Mouse (Mus musculus): ENCODE measurements around the gene Plcd4. TPM values are rescaled to one million over a fixed set of nuclear protein-coding genes. Genes with fewer than 3 reads are reported as not detected.

Gene Plcd4
- total and polyA plus RNA-seq, 3 experiments: 0.15 to 0.77 TPM; not detected in 1

- H3K4me3 ChIP-seq (ENCODE audit: control insufficient read depth in 1 of 2, insufficient read depth in 1 of 2, low read depth in 2 of 2, low read length in 2 of 2): no peak overlapping the region
- no peaks in the 10 kb centered on the region; a peak in 1 of 4 replicates for H3K4me1 ChIP-seq (ENCODE audit: control insufficient read depth in 1 of 2, insufficient read depth in 2 of 2, low read length in 2 of 2)
- TF ChIP-seq HCFC1 (IDR thresholded peaks at IDR 0.05; ENCODE audit: low read depth, low read length) (no peak), MYC (IDR thresholded peaks at IDR 0.05; ENCODE audit: low read depth, low read length) (no peak), GATA1 (IDR thresholded peaks at IDR 0.05; ENCODE audit: low read depth, low read length) (no peak), NELFE (IDR thresholded peaks at IDR 0.05; ENCODE audit: low read depth, low read length) (no peak), ZC3H11A (IDR thresholded peaks at IDR 0.05; ENCODE audit: low read depth, low read length) (no peak)
- no peaks in the 10 kb centered on the region for H3K36me3 ChIP-seq (ENCODE audit: control insufficient read depth in 1 of 2, insufficient read depth in 2 of 2, low read length in 2 of 2)
- H3K27ac ChIP-seq (ENCODE audit: control insufficient read depth, low read depth, low read length): no peak overlapping the region
- H3K79me2 ChIP-seq (ENCODE audit: control insufficient read depth, insufficient read depth, low read length, poor library complexity): no peaks in the 10 kb centered on the region
- H3K27me3 ChIP-seq (ENCODE audit: control insufficient read depth in 1 of 2, insufficient read depth in 2 of 2, low read length in 2 of 2): peaks cover 0 to 1% of the 10 kb centered on the region in 2 experiments; a peak in 1 of 4 replicates
- H3K9me3 ChIP-seq (replicated peaks; ENCODE audit: insufficient read depth, low read length): no peaks in the 10 kb centered on the region
- H3K9ac ChIP-seq (ENCODE audit: control insufficient read depth, low read depth, low read length, poor library complexity, severe bottlenecking): no peak overlapping the region
- no peak for DNase-seq (ENCODE audit: low read depth, low spot score)
These were observed 4.0 kb upstream of the Plcd4 start for GRCm38 (mm10) chr1:74538650-74539049.

- no peaks in the 10 kb centered on the region; a peak in 1 of 4 replicates for H3K4me1 ChIP-seq (ENCODE audit: control insufficient read depth in 1 of 2, insufficient read depth in 2 of 2, low read length in 2 of 2)
- H3K36me3 ChIP-seq (ENCODE audit: control insufficient read depth in 1 of 2, insufficient read depth in 2 of 2, low read length in 2 of 2): no peaks in the 10 kb centered on the region
- no peak for DNase-seq (ENCODE audit: low read depth, low spot score)
- H3K27ac ChIP-seq (ENCODE audit: control insufficient read depth, low read depth, low read length): no peak within 1 kb of the TSS
- no peaks in the 10 kb centered on the region for H3K9me3 ChIP-seq (replicated peaks; ENCODE audit: insufficient read depth, low read length)
- TF ChIP-seq ZMIZ1 (IDR thresholded peaks at IDR 0.05; ENCODE audit: low read depth, low read length): no peak
- H3K79me2 ChIP-seq (ENCODE audit: control insufficient read depth, insufficient read depth, low read length, poor library complexity): no peaks in the 10 kb centered on the region
- no peak within 1 kb of the TSS for H3K4me3 ChIP-seq (ENCODE audit: control insufficient read depth in 1 of 2, insufficient read depth in 1 of 2, low read depth in 2 of 2, low read length in 2 of 2)
- H3K9ac ChIP-seq (ENCODE audit: control insufficient read depth, low read depth, low read length, poor library complexity, severe bottlenecking): no peak within 1 kb of the TSS
- H3K27me3 ChIP-seq (ENCODE audit: control insufficient read depth in 1 of 2, insufficient read depth in 2 of 2, low read length in 2 of 2): peaks cover 0 to 4% of the 10 kb centered on the region in 2 experiments; a peak in 2 of 4 replicates
These were observed 1.5 kb downstream of the Plcd4 start, which contains the start of gene Usp37 for GRCm38 (mm10) chr1:74544184-74544583. Gene Usp37, minus strand, starts transcription at chr1:74544284.

GRCm38 (mm10) chr1:74559061-74559460, 16.4 kb downstream of the Plcd4 start:
- Histone ChIP-seq H3K79me2 (ENCODE audit: control insufficient read depth, insufficient read depth, low read length, poor library complexity) (no peaks in the 10 kb centered on the region), H3K4me3 (ENCODE audit: control insufficient read depth in 1 of 2, insufficient read depth in 1 of 2, low read depth in 2 of 2, low read length in 2 of 2) (no peak overlapping the region), H3K27ac (ENCODE audit: control insufficient read depth, low read depth, low read length) (no peak overlapping the region), H3K36me3 (ENCODE audit: control insufficient read depth in 1 of 2, insufficient read depth in 2 of 2, low read length in 2 of 2) (no peaks in the 10 kb centered on the region), H3K9ac (ENCODE audit: control insufficient read depth, low read depth, low read length, poor library complexity, severe bottlenecking) (no peak overlapping the region), H3K9me3 (replicated peaks; ENCODE audit: insufficient read depth, low read length) (no peaks in the 10 kb centered on the region), H3K4me1 (ENCODE audit: control insufficient read depth in 1 of 2, insufficient read depth in 2 of 2, low read length in 2 of 2) (peaks cover 0 to 4% of the 10 kb centered on the region in 2 experiments; a peak in 2 of 4 replicates), H3K27me3 (ENCODE audit: control insufficient read depth in 1 of 2, insufficient read depth in 2 of 2, low read length in 2 of 2) (no peaks in the 10 kb centered on the region)
- no peak for DNase-seq (ENCODE audit: low read depth, low spot score)
- TF ChIP-seq MYC (IDR thresholded peaks at IDR 0.05; ENCODE audit: low read depth, low read length): no peak
- TF ChIP-seq E2F4 (IDR thresholded peaks at IDR 0.05; ENCODE audit: borderline replicate concordance, low read depth, low read length): no peak
- TF ChIP-seq TCF12 (IDR thresholded peaks at IDR 0.05; ENCODE audit: low read depth, low read length): no peak

GRCm38 (mm10) chr1:74565834-74566233, 23.1 kb downstream of the Plcd4 start:
- H3K79me2 ChIP-seq (ENCODE audit: control insufficient read depth, insufficient read depth, low read length, poor library complexity): no peaks in the 10 kb centered on the region
- no peaks in the 10 kb centered on the region for H3K9me3 ChIP-seq (replicated peaks; ENCODE audit: insufficient read depth, low read length)
- TF ChIP-seq MYB (IDR thresholded peaks at IDR 0.05; ENCODE audit: low read depth, low read length) (no peak), MAFK (IDR thresholded peaks at IDR 0.05; ENCODE audit: borderline replicate concordance, low read depth, low read length) (no peak), POLR2AphosphoS5 (IDR thresholded peaks at IDR 0.05; ENCODE audit: borderline replicate concordance, low read depth, low read length) (no peak), SIN3A (IDR thresholded peaks at IDR 0.05; ENCODE audit: low read length) (no peak), ZNF384 (IDR thresholded peaks at IDR 0.05; ENCODE audit: low read depth, low read length) (no peak)
- no peaks in the 10 kb centered on the region for H3K27me3 ChIP-seq (ENCODE audit: control insufficient read depth in 1 of 2, insufficient read depth in 2 of 2, low read length in 2 of 2)
- no peak overlapping the region for H3K9ac ChIP-seq (ENCODE audit: control insufficient read depth, low read depth, low read length, poor library complexity, severe bottlenecking)
- no peak overlapping the region for H3K27ac ChIP-seq (ENCODE audit: control insufficient read depth, low read depth, low read length)
- no peak overlapping the region for H3K4me3 ChIP-seq (ENCODE audit: control insufficient read depth in 1 of 2, insufficient read depth in 1 of 2, low read depth in 2 of 2, low read length in 2 of 2)
- peaks cover 0 to 11% of the 10 kb centered on the region in 2 experiments; a peak in 2 of 4 replicates for H3K36me3 ChIP-seq (ENCODE audit: control insufficient read depth in 1 of 2, insufficient read depth in 2 of 2, low read length in 2 of 2)
- no peak for DNase-seq (ENCODE audit: low read depth, low spot score)
- no peaks in the 10 kb centered on the region for H3K4me1 ChIP-seq (ENCODE audit: control insufficient read depth in 1 of 2, insufficient read depth in 2 of 2, low read length in 2 of 2)
